Mouse (Mus musculus) adrenal gland, adult (tissue): ENCODE data around the gene Aarsd1.
"Not testable (repeated sequence)": the region's sequence is repeated elsewhere in the genome, so short reads cannot be mapped to it uniquely, and the experiment has no call there.

Source experiments
- DNase-seq, 2 experiments: peaks; one replicate each; pipeline ENCODE4 v3.0.0; 2022 to 2023; ENCODE audit warnings: low spot score in 1 of 2; ENCODE audit not compliant: inconsistent age in 2 of 2

Gene Aarsd1

GRCm38 (mm10) chr11:101417101-101417855 lies at the start of gene Aarsd1:
Aarsd1 (minus strand) TSS chr11:101417615.
- peak; percentile 89 to 97 for DNase-seq

- peak; percentile 35 to 48 for DNase-seq
These were observed 49.1 kb upstream of the Aarsd1 start for GRCm38 (mm10) chr11:101466552-101466950.

GRCm38 (mm10) chr11:101465869-101466551 lies 48.6 kb upstream of the Aarsd1 start, which contains the start of gene Vat1:
Vat1 (minus strand) TSS chr11:101466230.
- peak; percentile 82 to 92 for DNase-seq

- peak; percentile 86 to 93 for DNase-seq
These were observed 47.9 kb upstream of the Aarsd1 start for GRCm38 (mm10) chr11:101465101-101465868.

DNA sequence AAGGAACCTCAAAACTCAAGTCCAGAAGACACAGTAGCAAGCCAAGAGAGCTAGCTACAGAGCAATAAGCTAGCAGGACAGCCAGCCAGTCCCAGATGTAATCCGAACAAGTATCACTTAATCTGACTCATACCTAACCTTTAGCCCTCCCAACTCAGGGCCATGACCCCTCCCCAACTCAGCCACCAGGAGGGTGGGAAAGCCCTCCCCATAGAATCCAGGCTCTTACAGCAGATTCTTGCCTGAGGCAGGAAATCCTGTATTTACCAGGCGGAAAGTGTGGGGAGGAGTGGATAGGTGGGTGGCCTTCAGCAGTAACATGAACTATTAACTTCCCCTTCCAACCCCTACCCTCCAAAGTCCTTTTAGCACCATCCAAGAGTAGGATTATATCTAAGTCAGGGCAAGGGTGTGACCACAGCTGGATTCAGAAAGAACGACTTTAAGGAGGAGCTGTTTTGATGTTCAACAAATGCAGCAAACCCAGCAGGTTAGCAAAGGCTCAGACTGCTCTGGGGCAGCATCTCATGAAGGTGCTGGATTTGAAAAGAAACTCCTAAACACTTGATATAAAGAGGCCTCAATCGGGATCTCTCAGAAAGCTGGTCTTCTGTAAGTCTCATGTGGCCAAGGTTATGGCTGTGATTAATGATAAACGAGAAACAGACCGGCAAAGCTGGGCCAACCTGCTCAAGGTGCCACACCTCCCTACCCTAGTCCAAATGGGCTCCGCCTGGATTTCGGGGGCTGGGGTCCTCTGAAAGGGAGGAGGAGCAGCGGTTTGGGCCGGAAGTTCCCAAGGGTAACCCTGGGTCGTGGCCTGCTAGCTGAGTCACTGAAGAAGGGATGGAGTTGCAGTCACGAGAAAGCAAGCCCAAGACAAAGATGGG lies 47.0 kb upstream of the Aarsd1 start, which contains the start of gene Rnd2:
TSS of gene Rnd2 (plus strand) at position 789 of the 890 bp plus-strand sequence.
- DNase-seq, result peak; percentile 67 to 83

GRCm38 (mm10) chr11:101462583-101463440 lies 45.4 kb upstream of the Aarsd1 start:
- DNase-seq, result peak; percentile 38 to 70

GRCm38 (mm10) chr11:101462141-101462540 lies 44.7 kb upstream of the Aarsd1 start:
- DNase-seq, result peak in 1 of 2 experiments; percentile 40

DNA sequence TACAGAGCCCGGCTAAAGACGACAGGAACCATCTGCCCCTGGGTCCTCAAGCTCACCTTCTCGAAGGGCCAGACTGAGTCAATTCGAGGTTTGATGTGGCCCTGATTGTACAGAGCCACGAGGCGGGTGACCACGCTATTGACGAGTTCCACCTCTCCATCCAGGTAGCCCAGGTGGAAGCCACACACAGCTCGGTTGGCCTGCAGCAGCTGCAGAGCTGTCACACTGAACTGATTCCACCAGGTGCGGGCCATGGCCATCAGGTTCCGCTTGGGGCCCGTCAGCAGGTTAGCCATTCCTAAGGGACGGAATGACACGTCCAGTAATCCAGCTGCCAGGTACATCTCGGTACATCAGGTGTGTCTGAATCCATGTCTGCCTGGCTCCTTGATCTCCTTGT lies 42.9 kb upstream of the Aarsd1 start:
- DNase-seq, result no peak

DNA sequence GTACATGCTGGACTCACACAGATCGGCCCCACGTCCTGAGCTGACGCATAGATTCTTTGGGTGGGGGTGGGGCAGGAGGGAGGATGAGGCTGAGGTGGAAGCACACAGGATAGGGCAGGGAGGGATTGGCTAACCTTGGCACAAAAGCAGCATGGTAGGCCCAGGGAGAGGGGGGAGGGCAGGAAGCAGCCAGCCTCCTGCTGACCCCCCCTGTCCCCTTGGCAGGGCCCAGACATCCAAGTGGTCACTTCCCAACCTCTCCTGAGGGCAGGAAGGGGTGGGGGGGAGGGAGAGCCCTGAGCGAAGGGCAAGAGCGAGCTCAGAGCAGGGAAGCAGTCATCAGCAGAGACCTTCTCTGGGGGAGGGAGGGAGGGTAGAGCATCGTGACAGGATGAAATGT lies 42.3 kb upstream of the Aarsd1 start:
- peak; percentile 43 to 52 for DNase-seq

- peak in 1 of 2 experiments; percentile 29 for DNase-seq
These were observed 40.8 kb upstream of the Aarsd1 start for GRCm38 (mm10) chr11:101458217-101458616.

DNA sequence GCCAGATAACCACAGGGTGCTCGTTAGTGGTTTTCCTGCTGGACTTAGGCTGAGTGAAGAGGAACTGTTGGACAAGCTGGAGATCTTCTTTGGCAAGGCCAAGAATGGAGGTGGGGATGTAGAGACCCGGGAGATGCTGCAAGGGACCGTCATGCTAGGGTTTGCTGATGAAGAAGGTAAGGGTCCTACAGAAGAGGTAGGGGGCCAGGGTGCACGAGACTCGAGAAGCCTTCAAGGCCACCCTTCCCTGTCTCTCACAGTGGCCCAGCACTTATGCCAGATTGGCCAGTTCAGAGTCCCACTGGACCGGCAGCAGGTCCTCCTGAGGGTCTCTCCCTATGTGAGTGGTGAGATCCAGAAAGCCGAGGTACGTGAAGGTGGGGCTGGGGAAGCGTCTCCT lies 40.2 kb upstream of the Aarsd1 start:
- no peak for DNase-seq

GRCm38 (mm10) chr11:101455627-101456026 lies 38.2 kb upstream of the Aarsd1 start:
- DNase-seq, result no peak

DNA sequence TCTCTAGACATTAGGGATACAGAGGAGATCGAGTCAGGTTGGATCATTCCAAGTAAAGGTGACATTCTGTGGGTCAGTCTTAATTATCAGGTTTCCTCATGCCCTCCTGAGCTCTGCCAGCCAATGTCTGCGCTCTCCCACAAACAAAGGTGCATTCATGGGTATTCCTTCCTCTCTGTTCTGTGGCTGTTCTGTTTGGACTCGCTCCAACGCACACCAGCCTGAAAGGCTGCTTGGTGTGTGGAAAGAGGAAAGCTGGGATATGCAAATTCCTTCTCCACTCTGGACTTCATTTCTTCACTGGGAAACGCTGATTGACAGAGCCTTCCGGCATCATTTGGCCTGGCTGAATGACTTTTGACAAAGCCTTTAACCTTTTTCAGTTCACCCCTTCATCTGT lies 37.3 kb upstream of the Aarsd1 start:
- DNase-seq, result no peak

DNA sequence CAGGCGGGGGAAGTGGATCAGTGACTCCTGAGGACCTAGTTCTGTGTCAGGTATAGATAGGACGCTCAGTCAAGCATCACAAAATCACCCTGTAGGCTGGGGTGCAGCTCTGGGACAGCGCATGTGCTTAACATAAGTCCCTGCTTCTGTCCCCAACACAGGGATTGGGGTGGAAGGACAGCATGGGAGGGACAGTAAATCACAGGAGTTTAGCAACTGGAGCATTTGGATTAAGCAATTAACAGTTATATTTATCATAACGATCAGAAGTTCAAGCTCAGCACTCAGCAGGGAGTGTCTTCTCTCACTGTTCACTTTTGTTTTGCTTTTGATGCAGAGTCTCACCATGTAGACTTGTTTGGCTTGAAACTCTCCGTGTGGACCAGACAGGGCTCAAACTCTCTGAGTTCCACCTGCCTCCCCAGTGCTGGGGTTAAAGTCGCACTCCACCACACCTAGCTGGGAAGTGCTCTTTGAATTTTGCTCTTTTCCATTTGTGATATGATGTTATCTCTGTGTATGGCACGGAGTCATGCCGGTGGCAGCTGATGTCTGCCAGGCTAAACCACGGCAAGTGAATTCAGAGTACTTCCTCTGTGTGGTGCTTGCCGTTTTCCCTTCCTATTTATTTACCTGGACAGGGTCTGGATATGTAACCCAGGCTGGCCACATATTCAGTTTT lies 34.8 kb upstream of the Aarsd1 start:
- no peak for DNase-seq

GRCm38 (mm10) chr11:101451536-101451935 lies 34.1 kb upstream of the Aarsd1 start:
- no peak for DNase-seq

GRCm38 (mm10) chr11:101450394-101450793 lies 33.0 kb upstream of the Aarsd1 start:
- no peak for DNase-seq

DNA sequence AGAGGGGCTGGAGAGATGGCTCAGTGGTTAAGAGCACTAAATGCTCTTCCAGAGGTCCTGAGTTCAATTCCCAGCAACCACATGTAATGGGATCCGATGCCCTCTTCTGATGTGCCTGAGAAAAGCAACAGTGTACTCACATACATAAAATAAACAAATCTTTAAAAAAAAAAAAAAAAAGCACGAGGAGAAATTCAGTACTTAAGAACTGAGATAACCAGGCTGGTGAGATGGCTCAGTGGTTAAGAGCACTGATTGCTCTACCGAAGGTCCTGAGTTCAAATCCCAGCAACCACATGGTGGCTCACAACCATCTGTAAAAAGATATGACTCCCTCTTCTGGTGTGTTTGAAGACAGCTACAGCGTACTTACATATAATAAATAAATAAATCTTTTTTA lies 32.2 kb upstream of the Aarsd1 start:
- not testable (repeated sequence) for DNase-seq

DNA sequence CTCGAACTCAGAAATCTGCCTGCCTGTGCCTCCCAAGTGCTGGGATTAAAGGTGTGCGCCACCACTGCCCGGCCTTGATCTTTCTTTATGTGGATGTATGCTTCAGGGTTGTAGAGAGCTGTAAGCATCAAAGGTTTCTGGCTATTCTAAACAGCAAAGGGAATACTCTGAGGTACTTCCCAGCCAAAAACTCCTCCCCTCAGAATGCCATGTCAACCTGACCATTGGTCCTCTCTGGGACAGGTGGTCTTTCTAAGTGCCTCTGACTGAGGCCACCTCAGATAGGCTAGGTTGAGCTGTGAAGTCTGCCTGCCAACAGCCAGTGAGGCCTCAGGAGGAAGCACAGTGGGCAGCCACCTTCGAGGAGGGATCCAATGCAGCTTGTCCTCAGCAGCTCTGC lies 31.5 kb upstream of the Aarsd1 start:
- DNase-seq, result no peak

- peak; percentile 88 to 95 for DNase-seq
These were observed 30.9 kb upstream of the Aarsd1 start, which contains the start of gene Ifi35 for GRCm38 (mm10) chr11:101448274-101448746. Ifi35 (plus strand) TSS chr11:101448407.
